Mouse (Mus musculus) intestine, embryonic 16.5 days (tissue): ENCODE data around the gene Riox1. TPM values are rescaled to one million over a fixed set of nuclear protein-coding genes. Genes with fewer than 3 reads are reported as not detected.

ENCODE experiments used
- ATAC-seq: fragments of 200-750 bp; cut with Nextera tagmentation; 2 replicates; pipeline ENCODE4 v1.8.0; 2017; ENCODE audit warnings: moderate TSS enrichment, moderate library complexity
- H3K27ac ChIP-seq: fragments of 300-500 bp; sonication (generic); 2 replicates; pipeline ENCODE4 v1.5.1; 2014; ENCODE audit warnings: mild to moderate bottlenecking, low read length
- H3K27me3 ChIP-seq: fragments of 300-500 bp; sonication (generic); replicated peaks from 2 replicates; pipeline ENCODE4 v1.6.1; 2014; ENCODE audit warnings: low read length, control low read depth, mixed read lengths; ENCODE audit not compliant: control insufficient read depth, insufficient read depth
- H3K36me3 ChIP-seq: fragments of 300-500 bp; sonication (generic); 2 replicates; pipeline ENCODE4 v1.6.1; 2014; ENCODE audit warnings: low read length, control low read depth; ENCODE audit not compliant: control insufficient read depth, insufficient read depth
- H3K4me1 ChIP-seq: fragments of 300-500 bp; sonication (generic); 2 replicates; pipeline ENCODE4 v1.6.1; 2014; ENCODE audit warnings: low read length, control low read depth, mixed read lengths; ENCODE audit not compliant: control insufficient read depth, insufficient read depth
- H3K4me2 ChIP-seq: fragments of 300-500 bp; sonication (generic); 2 replicates; pipeline ENCODE4 v1.6.1; 2014; ENCODE audit warnings: low read depth, low read length, control low read depth
- H3K4me3 ChIP-seq: fragments of 300-500 bp; sonication (generic); 2 replicates; pipeline ENCODE4 v1.5.1; 2014; ENCODE audit warnings: mild to moderate bottlenecking, low read length
- H3K9ac ChIP-seq: fragments of 300-500 bp; sonication (generic); 2 replicates; pipeline ENCODE4 v1.6.1; 2014; ENCODE audit warnings: low read depth, low read length
- H3K9me3 ChIP-seq: fragments of 300-500 bp; sonication (generic); 2 replicates; pipeline ENCODE4 v1.6.1; 2016; ENCODE audit warnings: low read length, control low read depth; ENCODE audit not compliant: control insufficient read depth
- WGBS: fragments of 180-500 bp; shearing (Covaris S2); extraction: QIAGEN DNeasy Blood & Tissue Kit; methylation state at CpG from one replicate; pipeline ENCODE4 v1.1.7; 2014; 5-methylcytosine and 5-hydroxymethylcytosine counted together
- polyA plus RNA-seq: library from polyadenylated mRNA; unstranded; fragments of >200 nt; fragmentation: Nextera tagmentation; extraction: Ambion mirVana; gene quantifications from 2 replicates; pipeline ENCODE4 v1.2.1, GENCODE M21; 2015

The Riox1 gene
- polyA plus RNA-seq = 10.2 and 11.7 TPM in 2 replicates

- Histone ChIP-seq H3K9me3 (no peaks in the 10 kb centered on the region), H3K4me1 (peaks cover 25% of the 10 kb centered on the region), H3K36me3 (peaks cover 4% of the 10 kb centered on the region; the same call in 1 of the 2 replicates), H3K27ac (peak within 1 kb of the TSS; percentile 90), H3K9ac (peak within 1 kb of the TSS; percentile 91), H3K4me3 (peak within 1 kb of the TSS; percentile 96), H3K27me3 (no peaks in the 10 kb centered on the region), H3K4me2 (peak within 1 kb of the TSS; percentile 97)
- under 1% methylated on average over 35 of the region's 37 CpGs for WGBS
- ATAC-seq = peak; percentile 95
These were observed at the start of gene Riox1 for GRCm38 (mm10) chr12:83950493-83950839. Gene Riox1, plus strand, starts transcription at chr12:83950608.

GRCm38 (mm10) chr12:83910451-83910850 lies 40.0 kb upstream of the Riox1 start:
- no peaks in the 10 kb centered on the region for H3K36me3 ChIP-seq
- no peak overlapping the region for H3K4me3 ChIP-seq
- H3K4me1 ChIP-seq = peaks cover 13% of the 10 kb centered on the region
- peak overlapping the region; percentile 77 for H3K27ac ChIP-seq
- no peaks in the 10 kb centered on the region for H3K9me3 ChIP-seq
- no peaks in the 10 kb centered on the region for H3K27me3 ChIP-seq
- H3K9ac ChIP-seq = no peak overlapping the region
- ATAC-seq = peak; percentile 92
- no peak overlapping the region for H3K4me2 ChIP-seq
- WGBS = 50% methylated on average over 2 of the region's 2 CpGs

- H3K27me3 ChIP-seq = no peaks in the 10 kb centered on the region
- H3K9me3 ChIP-seq = no peaks in the 10 kb centered on the region
- H3K36me3 ChIP-seq = 0 out of 2 replicates have a peak, but pooled peaks cover 4% of the 10 kb centered on the region
- no peak overlapping the region for H3K4me3 ChIP-seq
- 88% methylated on average over 4 of the region's 4 CpGs for WGBS
- H3K4me2 ChIP-seq = no peak overlapping the region
- no peak for ATAC-seq
- no peak overlapping the region for H3K9ac ChIP-seq
- no peak overlapping the region for H3K27ac ChIP-seq
- H3K4me1 ChIP-seq = peaks cover 19% of the 10 kb centered on the region
These were observed 36.1 kb upstream of the Riox1 start for GRCm38 (mm10) chr12:83914202-83914740.

- peaks cover 22% of the 10 kb centered on the region for H3K4me1 ChIP-seq
These were observed 35.6 kb upstream of the Riox1 start for GRCm38 (mm10) chr12:83914797-83915196.

GRCm38 (mm10) chr12:83916884-83917283 lies 33.5 kb upstream of the Riox1 start:
- Histone ChIP-seq H3K27me3 (no peaks in the 10 kb centered on the region), H3K9ac (no peak overlapping the region), H3K27ac (peak overlapping the region; percentile 45; the same call in 1 of the 2 replicates), H3K4me1 (peaks cover 13% of the 10 kb centered on the region), H3K9me3 (no peaks in the 10 kb centered on the region), H3K4me2 (no peak overlapping the region), H3K36me3 (0 out of 2 replicates have a peak, but pooled peaks cover 4% of the 10 kb centered on the region), H3K4me3 (no peak overlapping the region)
- 61% methylated on average over 9 of the region's 9 CpGs for WGBS
- ATAC-seq = no peak

More at GRCm38 (mm10) chr12:83914797-83915196, 35.6 kb upstream of the Riox1 start:
- no peak overlapping the region for H3K4me2 ChIP-seq
- H3K36me3 ChIP-seq = 0 out of 2 replicates have a peak, but pooled peaks cover 4% of the 10 kb centered on the region
- no peak overlapping the region for H3K4me3 ChIP-seq
- no peak for ATAC-seq
- 91% methylated on average over 1 of the region's 1 CpGs for WGBS
- no peaks in the 10 kb centered on the region for H3K27me3 ChIP-seq
- no peak overlapping the region for H3K9ac ChIP-seq
- no peak overlapping the region for H3K27ac ChIP-seq
- H3K9me3 ChIP-seq = no peaks in the 10 kb centered on the region

- no peak for ATAC-seq
- peak overlapping the region; percentile 98 for H3K4me3 ChIP-seq
- no peaks in the 10 kb centered on the region for H3K27me3 ChIP-seq
- H3K4me2 ChIP-seq = peak overlapping the region; percentile 73
- H3K36me3 ChIP-seq = 0 out of 2 replicates have a peak, but pooled peaks cover 4% of the 10 kb centered on the region
- WGBS = 2% methylated on average over 31 of the region's 31 CpGs
- H3K4me1 ChIP-seq = peaks cover 23% of the 10 kb centered on the region
- H3K9me3 ChIP-seq = no peaks in the 10 kb centered on the region
- peak overlapping the region; percentile 90 for H3K27ac ChIP-seq
- H3K9ac ChIP-seq = peak overlapping the region; percentile 96
These were observed 29.5 kb upstream of the Riox1 start for GRCm38 (mm10) chr12:83920721-83921441.

- Histone ChIP-seq H3K4me2 (peak within 1 kb of the TSS; percentile 73), H3K9ac (peak within 1 kb of the TSS; percentile 96), H3K4me1 (peaks cover 22% of the 10 kb centered on the region), H3K4me3 (peak within 1 kb of the TSS; percentile 98), H3K36me3 (0 out of 2 replicates have a peak, but pooled peaks cover 2% of the 10 kb centered on the region), H3K27ac (peak within 1 kb of the TSS; percentile 90), H3K27me3 (no peaks in the 10 kb centered on the region), H3K9me3 (no peaks in the 10 kb centered on the region)
- ATAC-seq = peak; percentile 99
- WGBS = under 1% methylated on average over 63 of the region's 63 CpGs
These were observed 28.6 kb upstream of the Riox1 start, which contains the start of gene Numb for GRCm38 (mm10) chr12:83921535-83922381. Gene Numb, minus strand, starts transcription at chr12:83921934.

- H3K4me2 ChIP-seq = peak overlapping the region; percentile 53
- H3K9me3 ChIP-seq = no peaks in the 10 kb centered on the region
- H3K36me3 ChIP-seq = no peaks in the 10 kb centered on the region
- H3K27me3 ChIP-seq = no peaks in the 10 kb centered on the region
- H3K4me1 ChIP-seq = peaks cover 25% of the 10 kb centered on the region
- peak overlapping the region; percentile 64 for H3K4me3 ChIP-seq
- no peak for ATAC-seq
- peak overlapping the region; percentile 87 for H3K27ac ChIP-seq
- H3K9ac ChIP-seq = peak overlapping the region; percentile 70
- 24% methylated on average over 8 of the region's 8 CpGs for WGBS
These were observed 27.5 kb upstream of the Riox1 start for GRCm38 (mm10) chr12:83922724-83923485.
